Mouse (Mus musculus) spleen, adult 2 months (tissue): ENCODE results near the gene Dnmt3a.

ENCODE experiments used
- CTCF ChIP-seq: fragments of 200-500 bp; IDR thresholded peaks from 2 replicates; pipeline ENCODE4 v1.5.1; 2011; ENCODE audit warnings: mild to moderate bottlenecking, inconsistent platforms; ENCODE audit not compliant: insufficient read depth, insufficient read length, insufficient replicate concordance; ENCODE audit errors: extremely low read depth
- POLR2A ChIP-seq: fragments of 200-500 bp; IDR thresholded peaks from 2 replicates; pipeline ENCODE4 v1.6.1; 2011; ENCODE audit warnings: low read depth, low read length, inconsistent platforms

DNA sequence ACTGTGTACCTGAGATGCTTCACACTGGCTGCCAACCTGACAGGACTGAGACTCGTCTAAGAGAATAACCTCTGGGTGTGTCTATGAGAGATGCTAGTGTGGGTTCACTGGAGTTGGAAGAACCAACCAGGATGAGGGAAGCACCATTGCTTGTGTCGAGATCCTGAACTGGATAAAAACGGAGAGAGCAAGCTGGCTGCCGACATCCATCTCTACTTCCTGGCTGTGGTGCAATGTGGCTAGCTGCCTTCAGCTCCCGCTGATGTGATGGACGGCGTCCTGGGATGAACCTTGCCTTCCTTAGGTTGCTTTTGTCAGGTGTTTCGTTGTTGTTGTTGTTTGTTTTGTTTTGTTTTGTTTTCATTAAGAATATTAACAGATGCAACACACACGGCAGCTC lies 52.0 kb downstream of the Dnmt3a start:
- TF ChIP-seq CTCF: no peak
- no peak for TF ChIP-seq POLR2A
